Mouse (Mus musculus) bone marrow macrophage, adult 2 months (primary cell): Measurements from ENCODE around the gene Crip1.

Source experiments
- CTCF ChIP-seq: IDR thresholded peaks from 2 replicates; pipeline ENCODE4 v1.5.1; 2012; ENCODE audit warnings: low read depth, mild to moderate bottlenecking, low read length, moderate library complexity
- POLR2A ChIP-seq: IDR thresholded peaks from 2 replicates; pipeline ENCODE4 v1.6.1; 2012; ENCODE audit warnings: mild to moderate bottlenecking, low read depth, low read length, borderline replicate concordance

DNA sequence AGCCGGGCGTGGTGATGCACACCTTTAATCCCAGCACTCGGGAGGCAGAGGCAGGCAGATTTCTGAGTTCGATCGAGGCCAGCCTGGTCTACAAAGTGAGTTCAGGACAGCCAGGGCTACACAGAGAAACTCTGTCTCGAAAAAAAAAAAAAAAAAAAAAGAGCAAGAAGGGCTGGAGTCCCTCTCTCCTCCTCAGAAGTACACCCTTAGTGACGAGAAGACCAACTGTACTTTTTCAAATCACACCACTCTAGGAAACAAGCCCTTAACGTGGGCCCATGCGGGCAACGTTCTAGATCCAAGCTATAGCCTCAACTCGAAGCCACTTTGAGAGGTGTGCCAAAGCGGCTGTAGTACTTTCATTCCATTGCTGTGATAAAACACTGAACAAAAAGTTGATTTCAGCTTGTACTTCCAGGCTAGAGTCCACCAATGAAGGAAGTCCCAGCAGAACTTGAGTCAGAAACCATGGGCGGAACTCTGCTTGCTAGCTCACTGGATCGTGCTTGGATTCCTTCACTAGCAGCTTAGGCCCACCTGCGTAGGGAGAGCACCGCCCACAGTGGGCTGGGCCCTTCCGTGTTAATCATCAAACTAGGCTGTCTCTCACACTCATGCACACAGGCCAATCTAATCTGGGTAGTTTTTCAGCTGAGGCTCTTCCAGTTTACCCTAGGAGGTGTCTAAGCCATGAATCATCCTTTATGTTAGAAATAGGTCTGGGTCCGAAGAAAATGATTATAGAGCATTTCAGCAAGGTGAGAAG, 31.0 kb downstream of the Crip1 start:
- TF ChIP-seq CTCF (no peak), POLR2A (no peak)
